Mouse (Mus musculus) frontal cortex, postnatal 14 days (tissue): ENCODE data around the gene Cyth2.

Source experiments
- DNase-seq, 2 experiments: peaks; one replicate each; pipeline ENCODE4 v3.0.0; 2022; ENCODE audit warnings: low spot score in 2 of 2

The Cyth2 gene

GRCm38 (mm10) chr7:45813787-45814779, at the start of gene Cyth2:
Gene Cyth2, minus strand, starts transcription at chr7:45814581.
- DNase-seq: peak; percentile 98 to 100

DNA sequence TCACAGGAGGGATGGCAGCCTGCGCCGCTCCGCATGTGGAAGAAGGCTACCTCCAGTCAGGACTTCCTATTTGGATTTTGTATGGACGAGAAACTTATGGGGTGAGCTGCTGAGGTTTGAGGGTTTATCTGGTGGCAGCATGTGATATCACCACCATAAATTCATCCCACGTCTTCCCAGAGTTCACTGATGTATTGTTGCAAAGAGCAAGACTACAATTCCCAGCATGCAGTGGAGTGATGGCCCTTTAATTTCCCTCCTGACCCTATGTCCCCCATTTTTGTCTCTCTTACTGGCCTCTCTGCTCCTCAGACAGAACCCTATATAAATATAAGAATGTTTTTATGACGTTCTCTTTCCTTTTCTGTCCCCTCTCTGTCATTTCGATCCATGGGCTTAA, 48.4 kb upstream of the Cyth2 start:
- DNase-seq: no peak

- no peak for DNase-seq
These were observed 44.6 kb upstream of the Cyth2 start for GRCm38 (mm10) chr7:45859008-45859407.

DNA sequence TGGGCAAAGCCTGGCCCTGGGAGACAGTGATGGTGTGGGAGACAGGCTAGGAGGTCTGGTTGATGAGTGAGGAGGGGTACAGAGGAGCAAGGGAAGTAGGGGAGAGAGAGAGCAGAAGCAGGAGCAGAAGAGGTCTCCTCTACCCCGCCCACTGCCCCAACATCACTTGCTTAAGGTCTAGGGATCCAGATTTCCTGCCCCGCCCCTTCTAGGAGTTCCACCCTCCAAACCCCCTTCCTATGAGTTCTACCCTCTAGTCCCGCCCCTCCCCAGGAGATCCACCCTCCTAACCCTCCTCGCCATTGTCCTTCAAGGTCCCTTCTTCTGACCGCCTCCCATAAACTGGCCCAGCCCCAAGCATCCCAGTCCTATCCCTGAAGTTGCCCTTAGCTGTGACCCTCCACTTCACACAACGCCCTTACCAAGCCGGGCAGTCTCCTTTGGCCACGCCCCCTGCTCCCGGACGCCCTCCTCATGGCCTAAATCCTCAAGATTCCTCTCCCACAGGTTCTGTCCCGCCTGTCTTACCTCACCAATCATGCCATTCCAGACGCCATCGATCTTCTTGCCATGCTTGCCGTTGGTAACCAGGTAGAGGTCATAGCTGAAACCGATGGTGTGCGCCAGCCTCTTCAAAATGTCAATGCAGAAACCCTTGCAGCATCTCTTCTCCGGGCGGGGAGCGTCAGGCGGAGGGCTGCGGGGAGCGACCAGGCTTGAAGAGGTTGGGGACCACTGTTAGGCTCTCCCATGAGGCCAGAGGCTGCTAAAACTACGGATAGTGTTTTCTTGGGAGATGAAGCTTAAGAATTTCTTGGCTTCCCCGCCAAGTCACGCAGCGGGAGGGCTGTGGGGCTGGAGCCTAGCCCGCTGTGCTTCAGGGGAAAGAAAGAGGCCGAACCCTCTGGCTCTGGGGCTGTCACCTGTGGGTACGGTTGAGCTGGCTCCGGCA, 42.8 kb upstream of the Cyth2 start:
- no peak for DNase-seq

- DNase-seq: no peak
These were observed 38.7 kb upstream of the Cyth2 start for GRCm38 (mm10) chr7:45853089-45853488.

DNA sequence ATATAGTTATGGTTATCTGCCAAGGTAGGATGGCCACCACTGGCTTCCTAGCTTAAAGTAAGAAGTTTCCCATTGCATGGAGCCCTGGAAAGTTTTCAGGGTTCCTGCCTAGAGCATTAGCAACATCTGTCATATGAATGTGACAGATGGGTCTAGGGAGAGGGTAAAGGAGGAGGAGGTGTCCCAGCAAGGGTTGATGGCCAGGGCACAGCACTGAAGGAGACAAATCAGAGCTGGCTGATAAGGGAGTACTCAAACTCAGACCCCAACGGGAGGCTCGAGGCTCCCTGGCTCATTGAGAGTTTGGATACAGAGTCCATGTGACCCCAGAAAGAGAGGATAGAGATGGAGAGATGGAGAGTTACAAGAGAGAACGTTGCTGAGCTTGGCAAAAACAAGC, 36.3 kb upstream of the Cyth2 start:
- no peak for DNase-seq

GRCm38 (mm10) chr7:45848447-45849027, 34.2 kb upstream of the Cyth2 start:
- no peak for DNase-seq

DNA sequence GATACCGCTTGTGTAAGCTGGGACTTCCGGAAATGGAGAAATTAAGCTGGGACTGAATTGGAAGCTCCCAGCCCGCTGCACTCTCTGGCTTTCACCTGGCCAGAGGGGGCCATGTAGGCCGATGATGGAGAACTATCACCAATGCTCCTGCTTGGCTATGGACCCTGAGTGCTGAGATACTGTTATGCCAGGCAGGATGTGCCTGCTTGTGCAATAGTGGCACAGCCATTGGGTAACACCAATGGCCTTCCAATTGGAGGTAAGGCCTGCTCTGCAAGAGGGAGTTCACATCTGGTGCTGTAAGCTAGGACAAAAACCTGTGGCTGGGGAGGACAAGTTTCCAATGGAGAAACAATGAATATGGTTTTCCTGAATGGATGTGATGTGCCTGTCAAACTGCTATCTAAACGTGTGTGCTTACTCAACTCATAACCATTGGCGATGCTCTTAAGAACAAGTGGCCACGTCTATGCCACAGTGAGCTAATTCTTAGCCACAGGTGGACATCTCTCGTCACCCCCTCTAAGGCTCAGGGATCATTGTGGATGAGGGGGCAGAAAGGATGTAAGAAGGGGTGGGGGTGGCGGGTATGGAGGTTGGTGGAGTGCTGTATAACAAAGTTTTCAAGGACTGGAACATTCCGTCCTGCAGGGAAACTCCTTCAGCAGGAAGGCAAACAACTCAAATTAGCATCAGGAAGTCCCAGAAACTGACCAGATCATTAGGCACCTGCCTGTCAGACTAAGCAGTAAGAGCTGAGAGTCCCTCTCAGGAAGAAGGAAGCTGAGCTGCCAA, 28.8 kb upstream of the Cyth2 start:
- no peak for DNase-seq

DNA sequence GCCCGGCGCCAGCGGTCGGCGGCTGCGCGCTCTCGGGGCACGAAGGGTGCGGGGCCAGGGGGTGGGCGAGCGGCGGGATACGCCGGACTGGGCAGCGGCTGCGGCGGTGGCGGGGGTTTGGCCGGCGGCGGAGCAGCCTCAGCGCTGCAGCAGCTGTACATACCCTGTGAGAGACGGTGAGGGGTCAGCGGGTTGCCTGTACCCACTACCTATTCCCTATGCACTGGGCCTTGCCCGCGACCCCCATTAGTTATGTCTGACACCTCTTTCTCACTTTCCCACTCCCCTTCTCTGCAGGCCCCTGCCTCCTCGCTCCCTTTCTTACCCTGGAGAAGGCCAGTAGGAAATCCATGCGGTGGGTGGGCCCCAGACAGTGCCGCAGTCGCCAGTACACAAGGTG, 19.5 kb upstream of the Cyth2 start:
- no peak for DNase-seq

- DNase-seq: no peak
These were observed 18.9 kb upstream of the Cyth2 start for GRCm38 (mm10) chr7:45833148-45833790.

DNA sequence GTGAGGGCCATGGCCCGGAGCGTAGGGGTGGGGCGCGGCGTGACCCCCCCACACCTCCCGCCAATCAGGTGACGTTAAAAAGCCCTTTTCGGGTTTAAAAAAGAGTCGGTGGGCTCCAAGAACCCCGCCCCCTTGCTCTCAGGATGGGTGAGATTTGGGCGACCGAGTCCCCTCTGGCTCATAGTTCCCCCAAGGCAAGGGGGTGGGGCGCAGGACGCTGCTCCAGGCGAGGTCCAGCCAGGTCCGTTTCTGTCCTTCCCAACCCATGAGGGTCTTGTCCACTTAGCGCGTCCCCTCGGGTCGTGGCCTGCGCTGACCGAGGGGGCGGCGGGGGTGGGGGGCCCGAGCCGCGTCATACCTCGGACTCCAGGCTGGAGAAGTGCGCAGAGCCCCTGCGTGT, 18.0 kb upstream of the Cyth2 start:
- no peak for DNase-seq

DNA sequence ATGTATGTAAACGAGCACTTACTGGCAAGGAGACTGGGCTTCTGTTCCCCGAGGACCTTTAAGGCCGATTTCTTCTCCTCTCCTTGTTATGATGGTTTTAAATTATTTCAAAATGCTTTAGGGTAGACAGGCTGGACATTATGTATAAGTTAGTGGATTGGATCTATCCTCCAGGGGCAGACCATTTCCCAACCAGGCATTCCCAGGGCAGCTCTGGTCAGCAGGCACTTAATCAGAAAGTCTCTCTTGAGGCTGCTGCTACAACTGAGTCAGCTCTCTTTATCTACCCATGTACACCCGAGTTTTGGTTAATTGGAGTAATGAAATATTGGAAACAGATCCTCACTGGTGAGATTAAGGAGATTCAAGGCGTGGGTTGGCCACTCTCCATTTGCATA, 16.7 kb upstream of the Cyth2 start:
- no peak for DNase-seq

DNA sequence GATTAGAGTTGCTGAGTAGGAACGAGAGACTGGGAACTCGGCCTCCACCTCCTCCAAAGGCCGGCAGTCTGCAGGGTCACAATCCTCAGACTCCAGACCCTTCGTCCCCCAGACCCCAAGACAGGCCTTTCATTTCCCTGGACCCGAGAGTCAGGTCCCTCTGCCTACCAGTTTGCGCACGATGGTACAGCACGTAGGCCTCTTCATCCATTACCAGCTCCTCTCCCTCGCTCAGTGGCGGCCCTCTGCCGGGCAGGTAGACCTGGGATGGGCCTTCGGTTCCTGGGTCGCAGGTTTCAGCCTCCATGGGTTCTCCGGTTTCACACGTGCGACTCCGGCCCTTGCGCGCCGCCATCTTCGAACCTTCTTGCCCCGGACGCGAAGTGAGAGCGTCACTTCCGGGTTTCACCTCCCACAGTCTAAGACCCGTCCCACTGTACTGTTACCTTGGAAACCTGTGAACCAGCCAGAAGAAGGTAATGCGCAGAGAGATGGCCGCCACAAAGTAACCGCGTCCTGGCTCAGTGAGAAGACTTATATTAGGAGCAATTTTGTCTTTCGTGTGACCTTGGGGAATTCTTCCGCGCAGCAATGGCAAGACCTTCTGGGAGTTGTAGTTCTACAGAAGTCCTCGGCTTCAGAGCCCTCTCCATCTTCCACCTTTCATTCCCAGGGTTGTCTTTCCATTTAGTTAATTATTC, 16.2 kb upstream of the Cyth2 start, which contains the start of gene Grwd1:
Gene Grwd1 (minus strand): TSS at position 518 of the 701 bp plus-strand sequence.
- DNase-seq: peak; percentile 79 to 82

DNA sequence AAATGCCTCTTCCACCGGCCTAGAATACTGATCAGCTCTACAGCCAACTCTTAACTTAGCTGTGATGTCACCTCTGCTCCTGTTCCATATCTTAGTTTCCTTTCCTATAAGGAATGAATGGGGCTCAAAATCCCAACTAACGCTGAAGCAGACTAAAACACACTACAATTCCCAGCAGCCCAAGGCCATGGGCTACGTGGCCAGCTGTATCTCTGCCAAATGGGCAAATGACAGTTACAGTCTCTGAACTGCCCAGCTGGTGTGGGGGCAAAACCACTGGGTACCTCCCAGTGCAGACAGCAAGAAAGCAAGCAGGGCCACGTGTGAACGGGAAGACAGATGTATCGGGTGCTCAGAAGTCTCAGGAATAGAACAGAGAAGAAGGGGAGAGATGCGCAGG, 12.2 kb upstream of the Cyth2 start:
- DNase-seq: no peak

DNA sequence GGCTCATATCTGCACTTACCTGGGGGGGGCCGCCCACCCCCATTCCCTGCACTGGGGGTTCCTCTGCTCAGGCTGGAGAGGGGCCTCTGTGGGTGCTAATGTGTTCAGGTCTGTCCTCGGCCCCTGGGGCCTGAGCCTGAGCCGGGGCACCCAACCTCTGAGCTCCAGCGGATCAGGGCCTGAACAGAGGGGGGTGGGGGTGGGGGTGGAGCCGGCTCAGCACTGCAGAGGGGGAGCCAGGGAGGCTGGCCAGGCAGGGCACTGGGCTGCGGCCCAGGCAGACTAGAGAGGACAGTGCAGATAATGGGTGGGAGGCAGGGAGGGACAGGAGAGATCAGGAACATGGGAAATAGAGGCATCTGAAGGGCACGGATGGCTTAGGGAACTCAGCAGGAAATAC, 10.2 kb upstream of the Cyth2 start, which contains the start of gene Kcnj14:
Gene Kcnj14 (minus strand): TSS at position 185 of the 400 bp plus-strand sequence.
- no peak for DNase-seq

GRCm38 (mm10) chr7:45820913-45821312, 6.5 kb upstream of the Cyth2 start:
- no peak for DNase-seq

- no peak for DNase-seq
These were observed 5.5 kb upstream of the Cyth2 start for GRCm38 (mm10) chr7:45819843-45820242.

- no peak for DNase-seq
These were observed 1.6 kb upstream of the Cyth2 start for GRCm38 (mm10) chr7:45815984-45816351.

DNA sequence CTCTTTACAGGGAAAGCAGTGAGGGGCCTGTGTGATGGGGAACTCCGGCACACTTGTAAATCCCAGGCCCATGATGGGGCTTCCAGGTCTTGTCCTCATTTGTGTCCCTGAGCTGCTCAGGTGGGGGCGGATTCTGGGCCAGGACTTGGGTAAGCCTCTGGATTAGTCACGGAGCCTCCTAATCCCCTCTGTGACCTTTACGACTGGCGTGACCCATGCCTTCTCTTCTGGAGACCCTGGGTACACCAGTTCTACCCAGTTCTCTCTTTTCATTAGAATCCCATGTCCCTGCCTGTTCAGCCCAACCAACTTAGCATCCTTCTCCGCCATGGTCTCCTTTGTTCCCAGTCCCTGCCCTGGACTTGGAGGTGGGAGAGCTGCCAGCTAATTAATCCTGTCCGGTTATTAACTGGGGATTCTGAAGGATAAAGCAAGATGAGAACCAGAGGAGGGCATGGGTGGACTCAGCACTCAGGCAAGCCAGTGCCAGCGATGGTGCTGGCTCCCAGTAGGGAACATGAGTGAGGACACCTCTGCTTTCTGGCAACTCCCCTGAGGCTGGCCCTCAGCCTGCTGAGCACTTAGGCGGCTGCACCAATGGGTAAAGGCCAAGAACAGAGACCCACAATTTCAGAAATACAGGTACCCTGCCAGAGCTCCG, 1.1 kb upstream of the Cyth2 start:
- DNase-seq: peak in 1 of 2 experiments; percentile 27
